Mouse (Mus musculus): ENCODE measurements around the gene Hist1h4d. TPM values are rescaled to one million over a fixed set of nuclear protein-coding genes. Genes with fewer than 3 reads are reported as not detected.
"Not testable (repeated sequence)": the region's sequence is repeated elsewhere in the genome, so short reads cannot be mapped to it uniquely, and the experiment has no call there.

The Hist1h4d gene
- polyA plus RNA-seq, 1 experiment from 2014 or later: 134 TPM

- Histone ChIP-seq H3K27me3 (replicated peaks) (no peaks in the 10 kb centered on the region), H3K9ac (peak overlapping the region; percentile 90), H3K4me3 (peak overlapping the region; percentile 60), H3K4me2 (peak overlapping the region; percentile 79), H3K4me1 (peaks cover 59% of the 10 kb centered on the region), H3K9me3 (replicated peaks) (no peaks in the 10 kb centered on the region), H3K36me3 (no peaks in the 10 kb centered on the region), H3K27ac (peak overlapping the region; percentile 99)
- ATAC-seq: no peak
- WGBS (ENCODE audit: insufficient replicate concordance): 17% methylated on average over 9 of the region's 9 CpGs
Observed at GRCm38 (mm10) chr13:23554393-23554792, 27.0 kb upstream of the Hist1h4d start.

- H3K4me1 ChIP-seq: peaks cover 52% of the 10 kb centered on the region
- peak overlapping the region; percentile 99 for H3K27ac ChIP-seq
- 1% methylated on average over 54 of the region's 54 CpGs for WGBS (ENCODE audit: insufficient replicate concordance)
- H3K9ac ChIP-seq: peak overlapping the region; percentile 90
- ATAC-seq: peak; percentile 79
- H3K36me3 ChIP-seq: no peaks in the 10 kb centered on the region
- peak overlapping the region; percentile 79 for H3K4me2 ChIP-seq
- H3K4me3 ChIP-seq: peak overlapping the region; percentile 60
- no peaks in the 10 kb centered on the region for H3K27me3 ChIP-seq (replicated peaks)
- no peaks in the 10 kb centered on the region for H3K9me3 ChIP-seq (replicated peaks)
Observed at GRCm38 (mm10) chr13:23554925-23555838, 26.2 kb upstream of the Hist1h4d start.

DNA sequence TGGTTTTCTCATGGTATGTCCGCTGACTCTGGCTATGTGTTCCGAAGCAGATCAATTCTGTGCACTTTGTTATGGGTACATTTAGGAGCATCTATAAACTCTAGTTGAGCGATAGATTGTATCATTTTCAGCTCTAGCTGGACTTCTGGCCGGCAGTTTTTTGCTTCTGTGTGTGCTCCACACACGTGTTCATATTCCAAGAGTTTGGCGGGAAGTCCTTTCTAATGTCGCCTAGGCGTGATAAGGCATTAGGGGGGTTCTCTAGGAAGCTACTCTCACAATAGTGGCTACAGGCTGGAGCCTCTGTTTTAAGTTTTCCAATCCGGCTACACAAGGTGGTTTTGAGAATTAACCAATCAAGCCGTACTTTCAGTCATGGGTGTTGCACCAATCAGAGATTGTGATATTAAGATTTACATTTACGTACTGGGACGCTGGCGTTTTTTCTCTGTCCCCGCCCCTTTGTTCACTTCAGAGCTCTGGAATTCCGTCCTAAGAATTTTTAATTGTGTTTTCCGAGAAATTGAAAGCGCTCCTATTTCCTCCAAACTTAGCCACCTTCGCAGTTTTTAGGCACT, 25.5 kb upstream of the Hist1h4d start:
- H3K27ac ChIP-seq: peak overlapping the region; percentile 99
- H3K9ac ChIP-seq: peak overlapping the region; percentile 90
- H3K4me3 ChIP-seq: peak overlapping the region; percentile 60
- peaks cover 53% of the 10 kb centered on the region for H3K4me1 ChIP-seq
- 1% methylated on average over 18 of the region's 18 CpGs for WGBS (ENCODE audit: insufficient replicate concordance)
- no peaks in the 10 kb centered on the region for H3K36me3 ChIP-seq
- H3K9me3 ChIP-seq (replicated peaks): no peaks in the 10 kb centered on the region
- ATAC-seq: peak; percentile 55
- H3K4me2 ChIP-seq: peak overlapping the region; percentile 79
- no peaks in the 10 kb centered on the region for H3K27me3 ChIP-seq (replicated peaks)

GRCm38 (mm10) chr13:23556906-23557305, 24.5 kb upstream of the Hist1h4d start:
- peak overlapping the region; percentile 90 for H3K9ac ChIP-seq
- peak overlapping the region; percentile 99 for H3K27ac ChIP-seq
- no peak for ATAC-seq
- H3K36me3 ChIP-seq: no peaks in the 10 kb centered on the region
- peak overlapping the region; percentile 79 for H3K4me2 ChIP-seq
- H3K9me3 ChIP-seq (replicated peaks): no peaks in the 10 kb centered on the region
- 59% methylated on average over 3 of the region's 3 CpGs for WGBS (ENCODE audit: insufficient replicate concordance)
- peaks cover 48% of the 10 kb centered on the region for H3K4me1 ChIP-seq
- H3K4me3 ChIP-seq: peak overlapping the region; percentile 60
- H3K27me3 ChIP-seq (replicated peaks): no peaks in the 10 kb centered on the region

DNA sequence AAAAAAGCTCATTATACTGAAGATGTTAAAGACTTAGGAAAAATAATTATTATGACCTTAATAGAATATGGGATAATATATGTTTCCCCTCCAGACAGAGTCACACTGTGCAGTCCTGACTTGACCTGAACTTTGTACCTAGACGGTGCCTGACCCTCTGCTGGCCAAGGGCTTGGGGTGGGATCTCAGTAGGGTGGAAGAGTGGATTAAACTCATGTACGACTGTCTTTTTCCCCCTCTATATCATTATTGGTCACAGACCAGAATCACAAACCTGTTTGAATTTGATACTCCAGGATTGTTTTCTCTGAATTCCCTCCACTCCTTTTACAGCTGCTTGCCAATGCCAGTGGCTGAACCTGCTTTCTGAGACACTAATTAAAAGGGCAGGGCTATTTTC, 20.7 kb upstream of the Hist1h4d start:
- ATAC-seq; H3K9me3 ChIP-seq (replicated peaks); H3K27me3 ChIP-seq (replicated peaks); H3K36me3 ChIP-seq: not testable (repeated sequence)
- H3K4me1 ChIP-seq: peaks cover 52% of the 10 kb centered on the region
- peak overlapping the region; percentile 58 for H3K4me2 ChIP-seq
- 29% methylated on average over 2 of the region's 2 CpGs for WGBS (ENCODE audit: insufficient replicate concordance)
- peak overlapping the region; percentile 85 for H3K27ac ChIP-seq
- H3K4me3 ChIP-seq: peak overlapping the region; percentile 29; the same call in 1 of the 2 replicates
- H3K9ac ChIP-seq: peak overlapping the region; percentile 61

DNA sequence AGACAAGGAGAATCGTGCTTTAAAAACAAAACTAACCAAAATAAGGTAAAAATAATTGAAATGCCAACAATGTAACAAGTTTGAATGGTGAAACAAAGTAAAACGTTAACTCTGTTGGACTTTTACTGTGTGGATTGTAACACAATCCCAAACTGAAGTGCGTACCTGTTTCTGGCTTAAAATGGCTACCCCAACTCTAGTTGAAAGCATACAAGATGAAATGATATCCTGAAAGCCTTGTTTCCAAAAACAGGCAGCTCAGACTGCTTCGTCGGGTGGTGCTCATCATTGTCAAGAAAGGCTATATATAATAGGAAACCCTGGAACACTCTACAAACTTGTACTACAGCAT, 19.9 kb upstream of the Hist1h4d start:
- Histone ChIP-seq H3K4me3 (peak overlapping the region; percentile 53), H3K4me1 (peaks cover 52% of the 10 kb centered on the region), H3K27ac (peak overlapping the region; percentile 99), H3K4me2 (peak overlapping the region; percentile 82), H3K9ac (peak overlapping the region; percentile 71)
- H3K36me3 ChIP-seq; H3K27me3 ChIP-seq (replicated peaks); ATAC-seq; H3K9me3 ChIP-seq (replicated peaks): not testable (repeated sequence)
- WGBS (ENCODE audit: insufficient replicate concordance): 0% methylated on average over 2 of the region's 5 CpGs

DNA sequence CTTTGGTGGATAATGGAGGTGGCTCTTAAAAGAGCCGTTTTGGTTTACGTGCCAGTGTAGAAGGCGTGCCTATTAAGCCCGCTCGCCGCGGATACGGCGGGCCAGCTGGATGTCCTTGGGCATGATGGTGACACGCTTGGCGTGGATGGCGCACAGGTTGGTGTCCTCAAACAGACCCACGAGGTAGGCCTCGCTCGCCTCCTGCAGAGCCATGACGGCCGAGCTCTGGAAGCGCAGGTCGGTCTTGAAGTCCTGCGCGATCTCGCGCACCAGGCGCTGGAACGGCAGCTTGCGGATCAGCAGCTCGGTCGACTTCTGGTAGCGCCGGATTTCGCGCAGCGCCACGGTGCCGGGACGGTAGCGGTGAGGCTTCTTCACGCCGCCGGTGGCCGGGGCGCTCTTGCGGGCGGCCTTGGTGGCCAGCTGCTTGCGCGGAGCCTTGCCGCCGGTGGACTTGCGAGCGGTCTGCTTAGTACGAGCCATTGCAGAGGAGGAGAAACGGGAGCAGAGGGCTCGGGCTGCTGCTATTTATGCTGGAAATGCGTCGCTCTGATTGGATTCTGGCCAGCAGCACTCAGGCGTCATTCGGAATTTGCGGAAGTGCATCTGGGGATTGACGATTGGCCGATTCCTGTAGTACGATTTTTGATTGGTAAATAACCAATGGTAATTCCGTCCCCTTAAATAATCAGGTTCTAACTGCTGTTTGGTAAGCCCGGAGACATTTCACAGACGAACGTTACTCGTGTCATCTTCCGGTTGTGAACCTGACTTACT, 19.3 kb upstream of the Hist1h4d start, which contains the start of gene Hist1h3e:
Gene Hist1h3e (minus strand): TSS at position 487 of the 777 bp plus-strand sequence.
- H3K27ac ChIP-seq: peak within 1 kb of the TSS; percentile 99
- peak within 1 kb of the TSS; percentile 77 for H3K9ac ChIP-seq
- H3K27me3 ChIP-seq (replicated peaks); H3K36me3 ChIP-seq; H3K9me3 ChIP-seq (replicated peaks): not testable (repeated sequence)
- H3K4me3 ChIP-seq: peak within 1 kb of the TSS; percentile 53
- ATAC-seq: peak; percentile 93
- 0% methylated on average over 57 of the region's 67 CpGs for WGBS (ENCODE audit: insufficient replicate concordance)
- H3K4me2 ChIP-seq: peak within 1 kb of the TSS; percentile 82
- H3K4me1 ChIP-seq: peaks cover 49% of the 10 kb centered on the region

DNA sequence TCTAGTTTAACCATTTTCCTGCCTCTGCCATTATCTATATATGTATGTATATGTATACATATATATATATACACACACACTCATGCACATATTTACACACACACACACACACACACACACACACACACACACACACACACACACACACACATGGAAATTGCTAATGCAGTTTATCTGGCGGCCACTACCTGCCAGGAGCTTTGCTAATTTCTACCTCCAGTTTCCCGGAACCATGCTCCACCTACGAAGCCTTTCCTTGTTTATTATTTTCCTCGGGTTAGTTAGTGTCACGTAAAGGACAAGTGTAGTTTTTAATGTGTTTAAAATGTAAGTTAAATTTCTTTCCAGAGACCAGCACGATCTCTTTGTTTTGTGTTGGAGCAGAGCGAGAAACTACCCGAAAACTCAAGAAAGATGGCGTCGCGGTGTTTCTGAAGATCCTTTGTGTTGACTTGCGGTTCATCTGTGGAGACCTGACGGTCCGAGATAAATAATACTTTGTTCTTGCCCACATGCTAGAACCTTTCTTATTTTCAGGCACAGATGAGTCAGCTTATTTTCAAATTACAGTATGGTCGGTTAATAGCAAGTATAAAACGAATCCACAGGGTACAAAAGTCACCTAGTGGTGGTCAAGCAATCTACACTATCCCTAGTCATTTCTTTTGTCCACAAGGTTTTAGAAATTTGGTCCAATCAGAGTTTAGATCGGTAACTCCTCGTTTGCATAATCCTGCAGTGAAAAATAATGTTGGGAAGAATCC, 18.5 kb upstream of the Hist1h4d start:
- Histone ChIP-seq H3K36me3 (no peaks in the 10 kb centered on the region), H3K4me1 (peaks cover 51% of the 10 kb centered on the region), H3K4me3 (peak overlapping the region; percentile 53), H3K4me2 (peak overlapping the region; percentile 82), H3K9me3 (replicated peaks) (no peaks in the 10 kb centered on the region), H3K27ac (peak overlapping the region; percentile 99), H3K27me3 (replicated peaks) (no peaks in the 10 kb centered on the region), H3K9ac (peak overlapping the region; percentile 77)
- 5% methylated on average over 18 of the region's 18 CpGs for WGBS (ENCODE audit: insufficient replicate concordance)
- no peak for ATAC-seq

DNA sequence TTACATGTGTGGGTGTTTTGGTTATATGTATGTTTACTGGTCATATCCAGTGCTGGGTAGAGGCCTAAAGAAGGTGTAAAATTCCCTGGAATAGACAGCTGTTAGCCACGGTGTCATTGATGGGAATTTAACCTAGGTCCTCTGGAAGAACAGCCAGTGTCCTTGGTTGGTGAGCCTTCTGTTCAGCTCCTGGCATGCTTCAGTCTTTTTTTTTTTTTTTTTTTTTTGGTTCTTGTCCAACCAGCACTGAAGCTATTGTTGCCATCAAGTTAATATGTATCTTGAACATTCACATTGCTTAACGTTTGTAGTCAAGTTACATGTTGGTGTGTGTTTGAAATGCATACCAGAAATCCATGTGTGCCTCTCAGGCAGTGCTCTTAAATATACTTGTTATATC, 16.9 kb upstream of the Hist1h4d start:
- Histone ChIP-seq H3K4me1 (peaks cover 55% of the 10 kb centered on the region), H3K4me2 (no peak overlapping the region), H3K27ac (peak overlapping the region; percentile 99), H3K4me3 (no peak overlapping the region), H3K9me3 (replicated peaks) (no peaks in the 10 kb centered on the region), H3K9ac (peak overlapping the region; percentile 31; the same call in 1 of the 2 replicates), H3K36me3 (no peaks in the 10 kb centered on the region), H3K27me3 (replicated peaks) (no peaks in the 10 kb centered on the region)
- WGBS (ENCODE audit: insufficient replicate concordance): 79% methylated on average over 2 of the region's 2 CpGs
- no peak for ATAC-seq

- WGBS (ENCODE audit: insufficient replicate concordance): 2% methylated on average over 27 of the region's 41 CpGs
- not testable (repeated sequence) for ATAC-seq
- peak overlapping the region; percentile 75 for H3K9ac ChIP-seq
Observed at GRCm38 (mm10) chr13:23570261-23571021, 11.0 kb upstream of the Hist1h4d start.

More at GRCm38 (mm10) chr13:23570261-23571021, 11.0 kb upstream of the Hist1h4d start:
- Histone ChIP-seq H3K27ac (peak overlapping the region; percentile 99), H3K4me1 (peaks cover 40% of the 10 kb centered on the region), H3K4me2 (peak overlapping the region; percentile 79), H3K4me3 (peak overlapping the region; percentile 44)
- not testable (repeated sequence) for H3K36me3 ChIP-seq; H3K9me3 ChIP-seq (replicated peaks); H3K27me3 ChIP-seq (replicated peaks)
